Mouse (Mus musculus): ENCODE data around the gene Mettl7a3.

GRCm38 (mm10) chr15:100324021-100324591 lies 10.6 kb upstream of the Mettl7a3 start:
- TF ChIP-seq CEBPB (IDR thresholded peaks at IDR 0.05; ENCODE audit: insufficient read depth, poor library complexity, severe bottlenecking) (no peak), MYOG (IDR thresholded peaks at IDR 0.05; ENCODE audit: control insufficient read depth in 1 of 3, insufficient read depth in 1 of 3, insufficient read length in 2 of 3, low read depth in 2 of 3) (no peak)

All from myocyte (in vitro differentiated cells).